Mouse (Mus musculus): Measurements from ENCODE around the gene Tmem219.

Gene Tmem219

DNA sequence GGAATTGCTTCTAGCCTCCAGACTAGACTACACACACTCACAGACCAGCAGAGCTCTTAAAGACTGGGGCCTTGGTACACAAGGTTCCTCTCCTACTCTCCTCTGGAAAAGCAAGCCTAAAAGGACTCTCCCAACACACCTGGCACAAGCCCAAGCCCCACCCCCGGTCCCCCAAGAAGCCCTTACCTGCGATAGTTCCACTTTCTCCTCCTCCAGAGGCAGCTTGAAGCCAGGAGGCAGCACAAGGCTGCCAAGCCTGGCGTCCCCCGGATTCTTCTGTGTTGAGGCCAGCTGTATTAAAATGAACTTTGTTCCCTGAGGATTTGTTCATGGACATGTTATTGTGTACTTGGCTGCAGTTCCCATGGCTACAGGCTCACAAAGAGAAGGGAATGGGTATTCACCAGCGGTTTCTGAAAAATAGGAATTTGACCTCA, at the start of gene Tmem219:
TSS of gene Tmem219 (minus strand) at position 294 of the 437 bp plus-strand sequence.
- DNase-seq = no peak

- DNase-seq = no peak
Measured at GRCm38 (mm10) chr7:126967361-126967760, 44.6 kb upstream of the Tmem219 start.

- DNase-seq = no peak
Measured at GRCm38 (mm10) chr7:126965568-126965967, 42.9 kb upstream of the Tmem219 start.

DNA sequence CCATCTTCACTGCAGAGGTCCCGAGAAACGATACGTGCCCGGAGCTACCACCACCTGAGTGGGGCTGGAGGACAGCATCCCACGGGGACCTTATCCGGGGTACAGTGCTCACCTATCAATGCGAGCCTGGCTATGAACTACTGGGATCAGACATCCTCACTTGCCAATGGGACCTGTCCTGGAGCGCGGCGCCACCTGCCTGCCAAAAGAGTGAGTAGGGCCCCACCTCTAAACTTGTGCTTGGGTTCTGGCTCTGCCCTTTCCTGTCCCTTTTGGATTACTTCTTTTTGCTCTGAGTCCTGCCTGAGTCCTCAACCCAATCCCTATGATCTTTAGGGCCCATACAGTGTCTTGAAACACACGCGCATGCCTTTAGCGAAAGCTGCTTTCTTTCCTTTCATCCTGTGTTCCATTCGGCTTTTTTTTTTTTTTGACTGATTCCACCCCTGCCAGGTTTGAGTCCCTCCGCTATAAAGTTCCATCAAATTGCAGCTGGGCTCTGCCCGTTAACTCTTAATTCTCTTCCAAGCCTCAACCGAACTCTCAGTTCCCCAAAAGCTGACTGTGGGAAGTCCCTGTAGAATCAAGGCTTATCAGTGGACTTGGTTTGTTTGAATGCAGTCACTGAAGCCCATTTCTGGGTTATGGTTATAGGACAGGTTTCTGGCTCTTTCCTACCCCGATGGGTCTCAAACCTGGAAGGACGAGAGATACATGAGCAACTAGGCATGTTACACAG, 41.0 kb upstream of the Tmem219 start:
- peak; percentile 52 for DNase-seq

- no peak for DNase-seq
Measured at GRCm38 (mm10) chr7:126961965-126962364, 39.2 kb upstream of the Tmem219 start.

DNA sequence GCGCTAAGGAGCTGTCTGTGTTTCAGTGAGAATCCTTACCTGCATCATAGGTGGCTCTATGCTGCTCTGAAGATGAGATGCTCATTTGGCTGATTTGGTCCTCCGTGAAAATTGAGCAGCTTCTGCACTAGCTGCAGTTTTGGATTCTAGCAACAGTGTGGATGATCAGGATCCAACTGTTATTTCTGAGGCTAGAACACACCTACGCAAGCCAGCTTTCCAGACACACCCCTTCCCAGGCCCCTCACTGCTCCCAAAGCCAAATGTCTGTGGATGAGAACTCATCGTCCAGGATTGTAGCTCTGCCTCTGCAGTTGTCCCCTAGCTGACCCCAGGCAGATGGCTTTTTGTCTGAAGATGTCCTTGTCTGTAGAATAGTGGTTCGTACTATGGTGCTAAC, 38.4 kb upstream of the Tmem219 start:
- DNase-seq = no peak

GRCm38 (mm10) chr7:126959780-126960179, 37.1 kb upstream of the Tmem219 start:
- DNase-seq = no peak

DNA sequence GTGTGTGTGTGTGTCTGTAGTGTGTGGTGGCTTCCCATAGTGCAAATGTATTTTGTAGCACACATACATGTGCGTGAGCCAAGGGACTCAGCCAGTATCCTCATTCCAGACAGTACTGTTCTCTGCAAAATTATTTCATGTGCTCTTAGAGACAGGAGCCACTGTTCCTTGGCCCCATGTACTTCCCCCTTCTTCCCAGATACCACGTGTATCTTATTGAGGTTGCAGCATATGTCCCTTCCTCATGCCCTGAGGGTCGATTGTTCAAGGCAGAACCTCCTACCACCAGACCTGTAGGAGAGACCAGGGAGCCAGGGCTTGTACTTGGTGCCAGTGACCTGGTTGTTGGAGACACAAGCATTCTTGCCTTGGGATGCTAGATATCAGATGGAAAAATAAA, 32.4 kb upstream of the Tmem219 start:
- DNase-seq = no peak

- no peak for DNase-seq
Measured at GRCm38 (mm10) chr7:126952646-126953045, 29.9 kb upstream of the Tmem219 start.

DNA sequence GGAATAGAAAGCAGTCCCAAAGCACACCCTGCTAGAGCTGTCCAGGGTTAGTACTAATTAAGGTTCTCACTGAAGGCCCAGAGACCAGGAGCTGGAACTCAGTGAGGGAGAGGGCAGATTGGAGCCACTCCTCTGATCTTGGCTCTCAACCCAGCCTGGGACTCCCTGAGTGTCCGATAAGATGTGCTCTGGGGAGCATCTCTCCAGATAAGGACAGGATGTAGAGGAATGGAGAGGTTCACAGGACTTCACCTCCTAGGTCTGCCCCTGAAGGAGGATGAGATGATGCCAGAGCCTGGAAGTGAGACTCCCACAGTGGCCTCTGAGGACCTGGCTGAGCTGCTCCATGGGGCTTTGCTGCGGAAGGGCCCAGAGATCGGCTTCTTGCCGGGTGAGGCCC, 29.0 kb upstream of the Tmem219 start:
- no peak for DNase-seq

GRCm38 (mm10) chr7:126950647-126951615, 28.2 kb upstream of the Tmem219 start:
- DNase-seq = no peak

DNA sequence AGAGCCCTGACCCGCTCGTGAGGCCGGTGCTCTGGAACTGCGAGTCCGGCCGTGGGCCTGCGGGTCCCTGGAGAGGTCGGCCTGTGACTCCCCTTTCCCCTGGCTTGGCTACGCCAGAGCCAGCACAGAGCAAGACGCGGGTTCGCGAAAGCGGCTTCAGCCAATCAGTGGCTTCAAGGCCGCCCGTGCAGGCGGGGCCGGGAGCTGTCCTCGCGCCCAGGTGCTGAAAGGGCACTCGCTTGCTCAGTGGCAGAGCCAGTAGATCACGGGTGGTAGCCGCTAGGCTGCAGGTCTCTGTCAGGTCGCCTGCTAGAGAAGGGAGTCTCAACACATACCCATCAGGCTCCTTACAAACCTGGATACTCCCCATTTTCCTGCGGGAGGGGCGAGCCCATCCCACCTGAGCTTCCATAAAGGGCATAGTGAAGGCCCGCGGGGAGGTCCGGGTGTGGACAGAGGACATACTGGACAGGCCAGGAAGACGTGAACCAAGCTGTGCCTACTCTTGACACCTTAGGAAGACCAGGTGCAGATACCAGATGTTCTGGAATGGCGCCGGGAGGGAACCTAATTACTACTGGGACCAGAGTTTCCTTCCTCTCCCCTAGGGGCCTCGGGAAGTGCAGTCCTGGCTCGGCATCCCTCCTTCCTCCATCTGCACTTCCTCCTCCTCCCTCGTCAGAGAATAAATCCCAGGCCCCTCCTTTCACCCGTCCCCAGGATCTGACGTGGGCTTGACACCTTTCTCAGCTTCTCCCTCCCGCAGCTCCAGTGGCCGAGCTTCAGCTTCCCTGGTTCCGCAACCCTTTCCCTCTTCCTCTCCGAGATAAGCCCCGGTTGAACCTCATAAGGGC, 27.3 kb upstream of the Tmem219 start, which contains the start of gene Sez6l2:
TSS of gene Sez6l2 (plus strand) at position 771 of the 854 bp plus-strand sequence.
- DNase-seq = peak; percentile 94

DNA sequence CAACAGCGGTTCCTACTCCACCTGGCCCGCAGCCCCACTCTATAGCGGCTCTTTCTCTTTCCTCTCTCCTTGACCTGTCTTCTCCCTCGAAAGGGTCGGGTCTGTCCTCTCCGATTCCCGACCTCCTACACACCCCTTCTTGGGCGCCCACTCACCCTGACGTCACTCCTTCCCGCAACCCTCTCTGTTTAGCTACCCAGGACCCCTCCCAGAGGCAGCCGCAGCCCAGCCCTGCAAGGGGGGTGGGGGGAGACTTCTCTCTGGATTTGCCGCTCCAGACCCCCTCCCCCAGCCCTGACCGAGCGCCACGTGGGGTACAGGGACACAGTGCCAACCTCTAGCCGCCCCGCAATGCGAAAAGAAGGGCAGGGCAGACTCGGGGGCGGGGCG, 26.7 kb upstream of the Tmem219 start, which contains the start of gene Asphd1:
TSS of gene Asphd1 (minus strand) at position 180 of the 390 bp plus-strand sequence.
- no peak for DNase-seq

DNA sequence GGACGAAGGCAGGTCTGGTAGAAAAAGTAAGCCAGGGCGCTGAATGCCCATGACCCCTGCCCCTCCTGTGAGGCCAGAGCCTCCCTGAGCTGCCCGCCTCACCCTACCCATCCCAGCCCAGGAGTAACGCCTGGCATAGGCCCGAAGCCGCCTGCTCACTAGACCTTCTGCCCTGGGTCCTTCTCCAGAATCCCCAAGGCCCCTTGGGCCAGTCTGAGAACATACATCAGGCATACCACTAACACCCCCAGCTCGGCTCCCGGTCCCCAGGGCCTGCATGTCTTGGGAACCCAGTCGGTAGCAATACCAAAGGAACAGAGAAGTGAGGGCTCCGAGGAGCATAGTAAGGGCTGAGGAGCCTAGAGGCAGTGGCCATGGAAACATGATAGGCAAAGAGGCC, 25.9 kb upstream of the Tmem219 start:
- no peak for DNase-seq

GRCm38 (mm10) chr7:126946530-126946929, 23.8 kb upstream of the Tmem219 start:
- peak; percentile 56 for DNase-seq

DNA sequence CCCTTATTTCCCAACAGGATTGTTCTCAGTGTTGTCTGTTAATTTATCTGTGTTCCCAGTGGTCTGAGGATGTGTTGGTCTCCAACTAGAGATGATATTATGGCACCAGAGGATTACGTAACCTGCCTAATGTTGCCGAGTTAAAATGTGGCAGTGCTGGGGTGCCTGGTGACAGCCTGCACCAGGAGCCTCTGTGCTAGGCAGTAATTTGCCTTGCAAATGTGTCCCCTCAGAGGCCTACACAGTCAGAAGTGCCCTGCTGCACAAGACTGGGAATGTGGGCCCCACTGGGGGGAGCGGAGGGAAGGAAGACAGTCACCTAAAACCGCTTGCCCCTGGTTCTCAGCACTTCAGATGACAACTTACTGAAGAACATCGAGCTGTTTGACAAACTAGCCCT, 19.1 kb upstream of the Tmem219 start:
- DNase-seq = no peak

- no peak for DNase-seq
Measured at GRCm38 (mm10) chr7:126941171-126941570, 18.5 kb upstream of the Tmem219 start.

- DNase-seq = no peak
Measured at GRCm38 (mm10) chr7:126932652-126933051, 9.9 kb upstream of the Tmem219 start.

- DNase-seq = no peak
Measured at GRCm38 (mm10) chr7:126929046-126929445, 6.3 kb upstream of the Tmem219 start.

GRCm38 (mm10) chr7:126928384-126929037, 5.8 kb upstream of the Tmem219 start, which contains the start of gene Kctd13:
TSS of gene Kctd13 (plus strand) at chr7:126928879.
- DNase-seq = peak; percentile 97

- DNase-seq = no peak
Measured at GRCm38 (mm10) chr7:126926299-126926698, 3.6 kb upstream of the Tmem219 start.

- no peak for DNase-seq
Measured at GRCm38 (mm10) chr7:126923999-126924398, 1.3 kb upstream of the Tmem219 start.

Data from thymus, postnatal 25 days (tissue).